Mouse (Mus musculus) forebrain, embryonic 10.5 days (tissue): ENCODE results near the gene Fbxl19. TPM values are rescaled to one million over a fixed set of nuclear protein-coding genes. Genes with fewer than 3 reads are reported as not detected.

ENCODE experiments used
- DNase-seq: peaks from one replicate; pipeline ENCODE4 v3.0.0-alpha.2; 2017; ENCODE audit warnings: low spot score; ENCODE audit errors: extremely low spot score
- H3K27ac ChIP-seq: fragments of 300-500 bp; sonication (generic); 2 replicates; pipeline ENCODE4 v1.5.1; 2016; ENCODE audit warnings: mild to moderate bottlenecking
- H3K27me3 ChIP-seq: fragments of 300-500 bp; sonication (generic); 2 replicates; pipeline ENCODE4 v1.6.1; 2016; ENCODE audit warnings: mild to moderate bottlenecking; ENCODE audit not compliant: poor library complexity, severe bottlenecking
- H3K36me3 ChIP-seq: fragments of 300-500 bp; sonication (generic); replicated peaks from 2 replicates; pipeline ENCODE4 v1.6.1; 2016; ENCODE audit warnings: mild to moderate bottlenecking, moderate library complexity
- H3K4me1 ChIP-seq: fragments of 300-500 bp; sonication (generic); 2 replicates; pipeline ENCODE4 v1.6.1; 2016
- H3K4me3 ChIP-seq: fragments of 300-500 bp; sonication (generic); 2 replicates; pipeline ENCODE4 v1.5.1; 2016; ENCODE audit warnings: mild to moderate bottlenecking, moderate library complexity
- H3K9me3 ChIP-seq: fragments of 300-500 bp; sonication (generic); 2 replicates; pipeline ENCODE4 v1.6.1; 2016; ENCODE audit warnings: mild to moderate bottlenecking, moderate library complexity
- WGBS: fragments of 180-500 bp; shearing (Covaris S2); methylation state at CpG from one replicate; pipeline ENCODE4 v1.1.7; 2016; 5-methylcytosine and 5-hydroxymethylcytosine counted together
- polyA plus RNA-seq: library from polyadenylated mRNA; unstranded; fragments of >200 nt; fragmentation: Nextera tagmentation; extraction: Ambion mirVana; gene quantifications from 2 replicates; pipeline ENCODE4 v1.2.1, GENCODE M21; 2016

Gene Fbxl19
- polyA plus RNA-seq, 1 experiment from 2014 or later = 8.2 TPM

GRCm38 (mm10) chr7:127761026-127761425 lies 16.7 kb downstream of the Fbxl19 start:
- H3K9me3 ChIP-seq = no peaks in the 10 kb centered on the region
- H3K27ac ChIP-seq = no peak overlapping the region
- peak; percentile 59 for DNase-seq
- 0 out of 2 replicates have a peak, but pooled peaks cover 3% of the 10 kb centered on the region for H3K4me1 ChIP-seq
- no peak overlapping the region for H3K4me3 ChIP-seq
- no peaks in the 10 kb centered on the region for H3K27me3 ChIP-seq
- 58% methylated on average over 7 of the region's 7 CpGs for WGBS
- H3K36me3 ChIP-seq = peaks cover 99% of the 10 kb centered on the region

- Histone ChIP-seq H3K4me3 (no peak overlapping the region), H3K27ac (no peak overlapping the region), H3K4me1 (peaks cover 16% of the 10 kb centered on the region), H3K36me3 (peaks cover 99% of the 10 kb centered on the region), H3K9me3 (no peaks in the 10 kb centered on the region), H3K27me3 (no peaks in the 10 kb centered on the region)
- DNase-seq = no peak
- WGBS = 94% methylated on average over 4 of the region's 4 CpGs
These were observed 19.3 kb downstream of the Fbxl19 start for GRCm38 (mm10) chr7:127763642-127764041.

- no peak for DNase-seq
- no peaks in the 10 kb centered on the region for H3K9me3 ChIP-seq
- WGBS = 90% methylated on average over 2 of the region's 2 CpGs
These were observed 21.4 kb downstream of the Fbxl19 start for GRCm38 (mm10) chr7:127765756-127766155.

GRCm38 (mm10) chr7:127766851-127767609 lies 22.7 kb downstream of the Fbxl19 start:
- DNase-seq = no peak
- H3K4me3 ChIP-seq = peak overlapping the region; percentile 65; the same call in 1 of the 2 replicates
- H3K4me1 ChIP-seq = peaks cover 41% of the 10 kb centered on the region
- 82% methylated on average over 17 of the region's 17 CpGs for WGBS
- H3K9me3 ChIP-seq = no peaks in the 10 kb centered on the region
- peaks cover 66% of the 10 kb centered on the region for H3K36me3 ChIP-seq
- no peaks in the 10 kb centered on the region for H3K27me3 ChIP-seq
- 0 out of 2 replicates have a peak overlapping the region, but pooled peaks have one; percentile 90 for H3K27ac ChIP-seq

More at GRCm38 (mm10) chr7:127765756-127766155, 21.4 kb downstream of the Fbxl19 start:
- H3K36me3 ChIP-seq = peaks cover 79% of the 10 kb centered on the region
- H3K4me3 ChIP-seq = no peak overlapping the region
- H3K4me1 ChIP-seq = peaks cover 34% of the 10 kb centered on the region
- no peaks in the 10 kb centered on the region for H3K27me3 ChIP-seq
- no peak overlapping the region for H3K27ac ChIP-seq

GRCm38 (mm10) chr7:127767671-127768345 lies 23.5 kb downstream of the Fbxl19 start:
- Histone ChIP-seq H3K27me3 (no peaks in the 10 kb centered on the region), H3K4me1 (peaks cover 41% of the 10 kb centered on the region), H3K36me3 (peaks cover 59% of the 10 kb centered on the region), H3K4me3 (peak overlapping the region; percentile 65), H3K9me3 (no peaks in the 10 kb centered on the region), H3K27ac (peak overlapping the region; percentile 90)
- 92% methylated on average over 19 of the region's 19 CpGs for WGBS
- no peak for DNase-seq

- peak overlapping the region; percentile 65 for H3K4me3 ChIP-seq
- no peaks in the 10 kb centered on the region for H3K9me3 ChIP-seq
- WGBS = 45% methylated on average over 13 of the region's 13 CpGs
- H3K36me3 ChIP-seq = peaks cover 53% of the 10 kb centered on the region
- DNase-seq = no peak
- no peaks in the 10 kb centered on the region for H3K27me3 ChIP-seq
- H3K27ac ChIP-seq = peak overlapping the region; percentile 90
- peaks cover 41% of the 10 kb centered on the region for H3K4me1 ChIP-seq
These were observed 24.1 kb downstream of the Fbxl19 start for GRCm38 (mm10) chr7:127768346-127768996.

GRCm38 (mm10) chr7:127768997-127769593 lies 24.8 kb downstream of the Fbxl19 start:
- Histone ChIP-seq H3K36me3 (peaks cover 47% of the 10 kb centered on the region), H3K27ac (peak overlapping the region; percentile 90), H3K4me3 (peak overlapping the region; percentile 65), H3K27me3 (no peaks in the 10 kb centered on the region), H3K9me3 (no peaks in the 10 kb centered on the region), H3K4me1 (peaks cover 41% of the 10 kb centered on the region)
- DNase-seq = peak; percentile 89
- 2% methylated on average over 15 of the region's 16 CpGs for WGBS

- H3K9me3 ChIP-seq = no peaks in the 10 kb centered on the region
- H3K4me1 ChIP-seq = peaks cover 41% of the 10 kb centered on the region
- peak; percentile 77 for DNase-seq
- H3K27ac ChIP-seq = peak within 1 kb of the TSS; percentile 90
- under 1% methylated on average over 24 of the region's 24 CpGs for WGBS
- no peaks in the 10 kb centered on the region for H3K27me3 ChIP-seq
- H3K4me3 ChIP-seq = peak within 1 kb of the TSS; percentile 65
- H3K36me3 ChIP-seq = peaks cover 42% of the 10 kb centered on the region
These were observed 25.3 kb downstream of the Fbxl19 start, which contains the start of gene Orai3 for GRCm38 (mm10) chr7:127769651-127770038. Gene Orai3, plus strand, starts transcription at chr7:127769815.

GRCm38 (mm10) chr7:127770039-127770905 lies 25.9 kb downstream of the Fbxl19 start:
- no peaks in the 10 kb centered on the region for H3K27me3 ChIP-seq
- H3K4me1 ChIP-seq = peaks cover 41% of the 10 kb centered on the region
- no peaks in the 10 kb centered on the region for H3K9me3 ChIP-seq
- H3K27ac ChIP-seq = peak overlapping the region; percentile 90
- no peak for DNase-seq
- H3K4me3 ChIP-seq = peak overlapping the region; percentile 65
- 8% methylated on average over 27 of the region's 27 CpGs for WGBS
- H3K36me3 ChIP-seq = peaks cover 35% of the 10 kb centered on the region

GRCm38 (mm10) chr7:127771262-127771661 lies 26.9 kb downstream of the Fbxl19 start:
- peak overlapping the region; percentile 65 for H3K4me3 ChIP-seq
- no peaks in the 10 kb centered on the region for H3K9me3 ChIP-seq
- no peak for DNase-seq
- WGBS = 78% methylated on average over 5 of the region's 5 CpGs
- H3K27me3 ChIP-seq = no peaks in the 10 kb centered on the region
- no peak overlapping the region for H3K27ac ChIP-seq
- H3K4me1 ChIP-seq = peaks cover 46% of the 10 kb centered on the region
- peaks cover 25% of the 10 kb centered on the region for H3K36me3 ChIP-seq

- Histone ChIP-seq H3K4me1 (peaks cover 46% of the 10 kb centered on the region), H3K36me3 (peaks cover 17% of the 10 kb centered on the region), H3K9me3 (no peaks in the 10 kb centered on the region), H3K27ac (no peak overlapping the region), H3K27me3 (no peaks in the 10 kb centered on the region), H3K4me3 (no peak overlapping the region)
- WGBS = 93% methylated on average over 3 of the region's 3 CpGs
- no peak for DNase-seq
These were observed 27.7 kb downstream of the Fbxl19 start for GRCm38 (mm10) chr7:127772080-127772479.
